Mouse (Mus musculus): Measurements from ENCODE around the gene Manbal. TPM values are rescaled to one million over a fixed set of nuclear protein-coding genes. Genes with fewer than 3 reads are reported as not detected.

Gene Manbal
- polyA plus RNA-seq, 2 experiments: 52.8 to 82.3 TPM

DNA sequence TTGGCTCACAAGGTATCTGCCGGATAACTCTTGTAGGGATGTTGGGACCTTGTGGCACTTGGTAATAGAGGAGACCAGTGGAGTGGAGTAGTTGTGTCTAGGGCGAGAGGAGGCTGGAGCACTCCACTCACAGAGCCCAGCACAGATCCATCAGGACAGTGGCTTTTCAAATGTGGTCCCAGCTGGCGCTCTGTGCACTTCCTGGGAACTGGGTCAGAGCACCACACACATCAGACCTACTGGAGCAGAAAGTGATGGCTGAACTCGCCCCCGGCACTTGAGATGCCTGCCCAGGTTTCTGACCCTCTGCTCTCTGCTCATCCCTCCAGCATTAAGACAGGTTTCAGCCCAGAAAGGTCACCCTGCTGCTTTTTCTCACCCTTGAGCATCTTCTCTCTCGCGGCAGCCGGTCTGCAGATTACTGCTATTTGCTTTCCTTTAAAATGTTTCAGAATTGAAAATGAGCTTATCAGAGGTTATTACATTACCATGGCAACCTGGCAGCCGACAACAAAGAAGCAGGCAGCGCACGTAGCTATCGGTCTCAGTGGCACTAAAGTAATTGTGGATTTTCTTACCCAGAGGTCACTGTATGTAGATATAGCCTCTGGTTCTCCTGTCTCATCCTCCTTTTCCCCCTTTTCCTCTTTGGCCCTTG, 18.1 kb upstream of the Manbal start:
- Histone ChIP-seq H3K9ac (ENCODE audit: low read depth, low read length, severe bottlenecking) (no peak overlapping the region), H3K9me3 (ENCODE audit: control insufficient read depth, low read length) (no peaks in the 10 kb centered on the region), H3K4me3 (replicated peaks; ENCODE audit: low read length) (no peak overlapping the region), H3K27me3 (ENCODE audit: control insufficient read depth, insufficient read depth, low read length) (no peaks in the 10 kb centered on the region), H3K4me1 (ENCODE audit: control insufficient read depth, insufficient read depth, low read length) (peaks cover 14% of the 10 kb centered on the region), H3K27ac (replicated peaks; ENCODE audit: low read depth, low read length) (no peak overlapping the region), H3K36me3 (ENCODE audit: control insufficient read depth, insufficient read depth, low read length) (no peaks in the 10 kb centered on the region), H3K4me2 (replicated peaks; ENCODE audit: low read depth, low read length, severe bottlenecking) (no peak overlapping the region)
- WGBS: 74% methylated on average over 12 of the region's 12 CpGs
- TF ChIP-seq POLR2A (IDR thresholded peaks at IDR 0.05; ENCODE audit: borderline replicate concordance, extremely low read depth, insufficient read depth, insufficient read length): no peak
- ATAC-seq (ENCODE audit: low FRiP score, low read depth) (no peak), DNase-seq (ENCODE audit: low spot score) (no peak)

DNA sequence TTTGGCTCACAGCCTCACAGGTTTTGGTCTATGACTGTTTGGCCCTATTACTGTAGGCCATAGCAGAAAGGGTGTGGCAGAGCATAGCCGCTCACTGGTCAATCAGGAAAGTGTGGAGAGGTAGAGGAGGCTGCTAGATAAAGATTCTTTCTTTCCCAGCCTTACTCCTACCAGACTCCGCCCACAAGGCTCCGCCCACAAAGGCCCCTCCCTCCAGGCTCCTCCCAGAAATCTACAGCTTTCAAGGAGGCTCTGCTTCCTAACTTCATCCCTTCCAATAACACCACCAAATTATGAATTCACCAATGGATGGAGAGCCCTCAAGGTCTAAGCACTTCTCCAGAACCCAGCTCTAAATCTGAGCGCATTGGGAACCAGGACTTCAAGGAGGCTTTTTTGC, 14.2 kb upstream of the Manbal start:
- Histone ChIP-seq H3K4me3 (replicated peaks; ENCODE audit: low read length) (no peak overlapping the region), H3K4me2 (replicated peaks; ENCODE audit: low read depth, low read length, severe bottlenecking) (no peak overlapping the region), H3K4me1 (ENCODE audit: control insufficient read depth, insufficient read depth, low read length) (peaks cover 5% of the 10 kb centered on the region; the same call in 1 of the 2 replicates), H3K9ac (ENCODE audit: low read depth, low read length, severe bottlenecking) (no peak overlapping the region), H3K9me3 (ENCODE audit: control insufficient read depth, low read length) (no peaks in the 10 kb centered on the region), H3K36me3 (ENCODE audit: control insufficient read depth, insufficient read depth, low read length) (no peaks in the 10 kb centered on the region), H3K27ac (replicated peaks; ENCODE audit: low read depth, low read length) (no peak overlapping the region), H3K27me3 (ENCODE audit: control insufficient read depth, insufficient read depth, low read length) (no peaks in the 10 kb centered on the region)
- no peak for TF ChIP-seq POLR2A (IDR thresholded peaks at IDR 0.05; ENCODE audit: borderline replicate concordance, extremely low read depth, insufficient read depth, insufficient read length)
- ATAC-seq (ENCODE audit: low FRiP score, low read depth): no peak
- 74% methylated on average over 4 of the region's 4 CpGs for WGBS
- no peak for DNase-seq (ENCODE audit: low spot score)

DNA sequence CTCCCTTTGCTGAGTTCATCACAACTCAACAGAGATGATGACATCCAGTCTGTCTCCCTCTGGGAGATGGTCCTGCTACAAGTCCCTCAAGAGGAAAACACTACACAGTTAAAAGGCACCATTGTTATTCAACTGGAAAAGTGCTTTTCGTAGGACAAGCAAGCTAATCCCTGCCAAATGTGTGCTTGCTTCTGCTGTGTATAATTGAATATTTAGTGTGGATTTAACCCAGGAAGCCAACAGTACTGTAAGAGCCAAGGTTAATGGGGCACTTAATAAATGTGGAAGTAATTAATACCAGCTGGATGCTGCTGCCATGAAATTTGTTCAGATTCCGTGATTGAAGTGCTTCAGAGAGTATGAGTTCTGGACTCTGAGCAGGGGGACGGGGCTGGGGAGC, 13.3 kb upstream of the Manbal start:
- ATAC-seq (ENCODE audit: low FRiP score, low read depth): no peak
- TF ChIP-seq POLR2A (IDR thresholded peaks at IDR 0.05; ENCODE audit: borderline replicate concordance, extremely low read depth, insufficient read depth, insufficient read length): no peak
- Histone ChIP-seq H3K4me2 (replicated peaks; ENCODE audit: low read depth, low read length, severe bottlenecking) (no peak overlapping the region), H3K4me1 (ENCODE audit: control insufficient read depth, insufficient read depth, low read length) (peaks cover 5% of the 10 kb centered on the region; the same call in 1 of the 2 replicates), H3K9me3 (ENCODE audit: control insufficient read depth, low read length) (no peaks in the 10 kb centered on the region), H3K4me3 (replicated peaks; ENCODE audit: low read length) (no peak overlapping the region), H3K9ac (ENCODE audit: low read depth, low read length, severe bottlenecking) (no peak overlapping the region), H3K27ac (replicated peaks; ENCODE audit: low read depth, low read length) (no peak overlapping the region), H3K27me3 (ENCODE audit: control insufficient read depth, insufficient read depth, low read length) (no peaks in the 10 kb centered on the region), H3K36me3 (ENCODE audit: control insufficient read depth, insufficient read depth, low read length) (no peaks in the 10 kb centered on the region)
- 13% methylated on average over 3 of the region's 3 CpGs for WGBS
- no peak for DNase-seq (ENCODE audit: low spot score)

DNA sequence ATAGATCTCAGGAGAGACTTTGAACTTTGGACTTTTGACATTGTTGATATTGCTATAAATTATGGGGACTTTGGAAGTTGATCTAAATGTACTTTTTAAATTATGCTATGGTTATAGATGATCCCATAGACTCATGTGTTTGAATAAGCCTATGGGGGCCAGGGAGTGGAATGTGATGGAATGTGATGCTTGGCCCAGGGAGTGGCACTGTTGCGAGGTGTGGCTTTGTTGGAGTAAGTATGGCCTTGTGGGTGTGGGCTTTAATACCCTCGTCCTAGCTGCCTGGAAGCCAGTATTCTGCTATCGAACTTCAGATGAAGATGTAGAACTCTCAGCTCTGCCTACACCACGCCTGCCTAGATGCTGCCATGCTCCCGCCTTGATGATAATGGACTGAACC, 7.4 kb upstream of the Manbal start:
- TF ChIP-seq POLR2A (IDR thresholded peaks at IDR 0.05; ENCODE audit: borderline replicate concordance, extremely low read depth, insufficient read depth, insufficient read length): no peak
- H3K4me1 ChIP-seq (ENCODE audit: control insufficient read depth, insufficient read depth, low read length): no peaks in the 10 kb centered on the region
- no peak overlapping the region for H3K27ac ChIP-seq (replicated peaks; ENCODE audit: low read depth, low read length)
- no peaks in the 10 kb centered on the region for H3K27me3 ChIP-seq (ENCODE audit: control insufficient read depth, insufficient read depth, low read length)
- no peak overlapping the region for H3K4me2 ChIP-seq (replicated peaks; ENCODE audit: low read depth, low read length, severe bottlenecking)
- 82% methylated on average over 5 of the region's 5 CpGs for WGBS
- no peaks in the 10 kb centered on the region for H3K9me3 ChIP-seq (ENCODE audit: control insufficient read depth, low read length)
- no peak for ATAC-seq (ENCODE audit: low FRiP score, low read depth)
- no peaks in the 10 kb centered on the region for H3K36me3 ChIP-seq (ENCODE audit: control insufficient read depth, insufficient read depth, low read length)
- no peak for DNase-seq (ENCODE audit: low spot score)
- H3K4me3 ChIP-seq (replicated peaks; ENCODE audit: low read length): no peak overlapping the region
- H3K9ac ChIP-seq (ENCODE audit: low read depth, low read length, severe bottlenecking): no peak overlapping the region

DNA sequence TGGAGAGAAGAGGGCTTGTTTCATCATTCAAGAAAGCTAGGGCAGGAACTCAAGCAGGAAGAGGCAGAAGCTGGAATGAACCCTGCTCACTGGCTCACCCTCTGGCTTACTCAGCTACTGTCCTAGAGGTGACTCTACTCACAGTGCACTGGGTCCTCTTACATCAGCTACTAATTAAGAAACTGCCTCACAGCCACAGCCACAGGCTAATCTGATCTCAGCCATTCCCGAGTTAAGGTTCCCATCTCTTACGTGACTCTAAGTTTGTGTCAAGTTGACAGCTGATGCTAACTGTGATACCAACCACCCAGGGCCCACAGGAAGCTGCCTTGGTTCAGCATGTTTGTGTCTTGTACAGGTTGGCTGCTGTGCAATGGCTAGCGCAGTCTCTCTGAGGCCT, 4.4 kb upstream of the Manbal start:
- no peak for TF ChIP-seq POLR2A (IDR thresholded peaks at IDR 0.05; ENCODE audit: borderline replicate concordance, extremely low read depth, insufficient read depth, insufficient read length)

More for the DNA sequence above, 4.4 kb upstream of the Manbal start:
- Histone ChIP-seq H3K27me3 (ENCODE audit: control insufficient read depth, insufficient read depth, low read length) (no peaks in the 10 kb centered on the region), H3K9ac (ENCODE audit: low read depth, low read length, severe bottlenecking) (no peak overlapping the region), H3K4me3 (replicated peaks; ENCODE audit: low read length) (no peak overlapping the region), H3K36me3 (ENCODE audit: control insufficient read depth, insufficient read depth, low read length) (no peaks in the 10 kb centered on the region), H3K4me2 (replicated peaks; ENCODE audit: low read depth, low read length, severe bottlenecking) (no peak overlapping the region), H3K9me3 (ENCODE audit: control insufficient read depth, low read length) (no peaks in the 10 kb centered on the region), H3K4me1 (ENCODE audit: control insufficient read depth, insufficient read depth, low read length) (peaks cover 3% of the 10 kb centered on the region), H3K27ac (replicated peaks; ENCODE audit: low read depth, low read length) (no peak overlapping the region)
- WGBS: 80% methylated on average over 3 of the region's 3 CpGs
- DNase-seq (ENCODE audit: low spot score) (no peak), ATAC-seq (ENCODE audit: low FRiP score, low read depth) (no peak)
